Mouse (Mus musculus) hindbrain, embryonic 16.5 days (tissue): ENCODE measurements at regions not wholly inside any gene's neighbourhood (a gene's known extent, or its start where the extent isn't known, plus 50 kb on each side); places are given as distances from the start of the nearest gene placed in this dataset.

Experiments used
- ATAC-seq: fragments of 200-750 bp; cut with Nextera tagmentation; 2 replicates; pipeline ENCODE4 v1.8.0; 2017; ENCODE audit warnings: moderate TSS enrichment, moderate library complexity
- H3K27ac ChIP-seq: fragments of 300-500 bp; sonication (generic); 2 replicates; pipeline ENCODE4 v1.5.1; 2014; ENCODE audit warnings: low read depth, mild to moderate bottlenecking, control low read depth, low read length, moderate library complexity
- H3K27me3 ChIP-seq: fragments of 300-500 bp; sonication (generic); replicated peaks from 2 replicates; pipeline ENCODE4 v1.6.1; 2014; ENCODE audit warnings: low read length; ENCODE audit not compliant: control insufficient read depth, insufficient read depth
- H3K36me3 ChIP-seq: fragments of 300-500 bp; sonication (generic); 2 replicates; pipeline ENCODE4 v1.6.1; 2014; ENCODE audit warnings: mild to moderate bottlenecking, low read length, moderate library complexity, mixed read lengths; ENCODE audit not compliant: control insufficient read depth, insufficient read depth
- H3K4me1 ChIP-seq: fragments of 300-500 bp; sonication (generic); 2 replicates; pipeline ENCODE4 v1.6.1; 2014; ENCODE audit warnings: low read depth, low read length; ENCODE audit not compliant: control insufficient read depth, insufficient read depth
- H3K4me2 ChIP-seq: fragments of 300-500 bp; sonication (generic); 2 replicates; pipeline ENCODE4 v1.6.1; 2014; ENCODE audit warnings: mild to moderate bottlenecking, low read length, control low read depth, moderate library complexity
- H3K4me3 ChIP-seq: fragments of 300-500 bp; sonication (generic); 2 replicates; pipeline ENCODE4 v1.5.1; 2014; ENCODE audit warnings: mild to moderate bottlenecking, low read length, control low read depth, moderate library complexity
- H3K9ac ChIP-seq: fragments of 300-500 bp; sonication (generic); 2 replicates; pipeline ENCODE4 v1.6.1; 2014; ENCODE audit warnings: low read depth, mild to moderate bottlenecking, control low read depth, low read length, moderate library complexity
- H3K9me3 ChIP-seq: fragments of 300-500 bp; sonication (generic); 2 replicates; pipeline ENCODE4 v1.6.1; 2014; ENCODE audit warnings: mild to moderate bottlenecking, low read length, moderate library complexity; ENCODE audit not compliant: control insufficient read depth
- WGBS: fragments of 180-500 bp; shearing (Covaris S2); extraction: QIAGEN DNeasy Blood & Tissue Kit; methylation state at CpG from one replicate; pipeline ENCODE4 v1.1.7; 2014; 5-methylcytosine and 5-hydroxymethylcytosine counted together

- WGBS = 88% methylated on average over 2 of the region's 2 CpGs
- no peaks in the 10 kb centered on the region for H3K36me3 ChIP-seq
- H3K9me3 ChIP-seq = no peaks in the 10 kb centered on the region
- H3K27me3 ChIP-seq = no peaks in the 10 kb centered on the region
- no peak overlapping the region for H3K4me3 ChIP-seq
- no peaks in the 10 kb centered on the region for H3K4me1 ChIP-seq
- ATAC-seq = no peak
- H3K9ac ChIP-seq = no peak overlapping the region
- H3K27ac ChIP-seq = no peak overlapping the region
- no peak overlapping the region for H3K4me2 ChIP-seq
These were observed 418.5 kb downstream of the Adra2a start for GRCm38 (mm10) chr19:54462480-54462879.

GRCm38 (mm10) chr19:54470034-54470433, 426.1 kb downstream of the Adra2a start:
- Histone ChIP-seq H3K9ac (no peak overlapping the region), H3K4me1 (no peaks in the 10 kb centered on the region), H3K27me3 (no peaks in the 10 kb centered on the region), H3K4me3 (no peak overlapping the region), H3K9me3 (no peaks in the 10 kb centered on the region), H3K4me2 (no peak overlapping the region), H3K36me3 (no peaks in the 10 kb centered on the region), H3K27ac (no peak overlapping the region)
- no peak for ATAC-seq
- 81% methylated on average over 5 of the region's 5 CpGs for WGBS

GRCm38 (mm10) chr19:54498066-54498465, 454.1 kb downstream of the Adra2a start:
- Histone ChIP-seq H3K9me3 (no peaks in the 10 kb centered on the region), H3K4me1 (no peaks in the 10 kb centered on the region), H3K4me3 (no peak overlapping the region), H3K4me2 (no peak overlapping the region), H3K27me3 (no peaks in the 10 kb centered on the region), H3K36me3 (no peaks in the 10 kb centered on the region), H3K9ac (no peak overlapping the region), H3K27ac (no peak overlapping the region)
- WGBS = 79% methylated on average over 3 of the region's 3 CpGs
- ATAC-seq = no peak

- Histone ChIP-seq H3K4me3 (no peak overlapping the region), H3K27ac (no peak overlapping the region), H3K9me3 (no peaks in the 10 kb centered on the region), H3K9ac (no peak overlapping the region), H3K4me2 (no peak overlapping the region), H3K4me1 (no peaks in the 10 kb centered on the region), H3K27me3 (no peaks in the 10 kb centered on the region), H3K36me3 (no peaks in the 10 kb centered on the region)
- ATAC-seq = no peak
These were observed 489.9 kb downstream of the Adra2a start for GRCm38 (mm10) chr19:54533858-54534257.

- no peaks in the 10 kb centered on the region for H3K36me3 ChIP-seq
- no peaks in the 10 kb centered on the region for H3K27me3 ChIP-seq
- H3K4me2 ChIP-seq = no peak overlapping the region
- H3K9me3 ChIP-seq = no peaks in the 10 kb centered on the region
- no peak for ATAC-seq
- no peaks in the 10 kb centered on the region for H3K4me1 ChIP-seq
- no peak overlapping the region for H3K27ac ChIP-seq
- no peak overlapping the region for H3K4me3 ChIP-seq
- no peak overlapping the region for H3K9ac ChIP-seq
- 87% methylated on average over 3 of the region's 3 CpGs for WGBS
These were observed 511.4 kb downstream of the Adra2a start for GRCm38 (mm10) chr19:54555351-54555750.

- Histone ChIP-seq H3K9me3 (no peaks in the 10 kb centered on the region), H3K27me3 (no peaks in the 10 kb centered on the region), H3K4me1 (no peaks in the 10 kb centered on the region), H3K4me3 (no peak overlapping the region), H3K27ac (no peak overlapping the region), H3K4me2 (no peak overlapping the region), H3K36me3 (no peaks in the 10 kb centered on the region), H3K9ac (no peak overlapping the region)
- WGBS = 42% methylated on average over 3 of the region's 3 CpGs
- ATAC-seq = no peak
These were observed 514.0 kb downstream of the Adra2a start for GRCm38 (mm10) chr19:54557984-54558383.

GRCm38 (mm10) chr19:54583574-54583973, 539.6 kb downstream of the Adra2a start:
- H3K4me3 ChIP-seq = no peak overlapping the region
- H3K36me3 ChIP-seq = no peaks in the 10 kb centered on the region
- ATAC-seq = no peak
- no peak overlapping the region for H3K4me2 ChIP-seq
- no peaks in the 10 kb centered on the region for H3K4me1 ChIP-seq
- WGBS = 92% methylated on average over 2 of the region's 2 CpGs
- H3K9me3 ChIP-seq = no peaks in the 10 kb centered on the region
- no peak overlapping the region for H3K9ac ChIP-seq
- H3K27ac ChIP-seq = no peak overlapping the region
- H3K27me3 ChIP-seq = no peaks in the 10 kb centered on the region

GRCm38 (mm10) chr19:54584687-54585237, 540.8 kb downstream of the Adra2a start:
- H3K9ac ChIP-seq = no peak overlapping the region
- no peaks in the 10 kb centered on the region for H3K4me1 ChIP-seq
- H3K4me3 ChIP-seq = no peak overlapping the region
- no peaks in the 10 kb centered on the region for H3K9me3 ChIP-seq
- no peak overlapping the region for H3K4me2 ChIP-seq
- no peaks in the 10 kb centered on the region for H3K36me3 ChIP-seq
- WGBS = 40% methylated on average over 3 of the region's 3 CpGs
- ATAC-seq = no peak
- H3K27ac ChIP-seq = no peak overlapping the region
- H3K27me3 ChIP-seq = no peaks in the 10 kb centered on the region

- H3K9ac ChIP-seq = no peak overlapping the region
- no peak overlapping the region for H3K27ac ChIP-seq
- no peaks in the 10 kb centered on the region for H3K36me3 ChIP-seq
- WGBS = 54% methylated on average over 1 of the region's 1 CpGs
- no peaks in the 10 kb centered on the region for H3K4me1 ChIP-seq
- H3K27me3 ChIP-seq = no peaks in the 10 kb centered on the region
- H3K9me3 ChIP-seq = no peaks in the 10 kb centered on the region
- no peak for ATAC-seq
- no peak overlapping the region for H3K4me3 ChIP-seq
- no peak overlapping the region for H3K4me2 ChIP-seq
These were observed 541.4 kb downstream of the Adra2a start for GRCm38 (mm10) chr19:54585326-54585725.

- WGBS = 91% methylated on average over 6 of the region's 6 CpGs
- Histone ChIP-seq H3K9me3 (no peaks in the 10 kb centered on the region), H3K4me2 (no peak overlapping the region), H3K27ac (no peak overlapping the region), H3K36me3 (no peaks in the 10 kb centered on the region), H3K4me3 (no peak overlapping the region), H3K27me3 (no peaks in the 10 kb centered on the region), H3K4me1 (no peaks in the 10 kb centered on the region), H3K9ac (no peak overlapping the region)
- no peak for ATAC-seq
These were observed 523.7 kb downstream of the Gpam start for GRCm38 (mm10) chr19:54603345-54603744.
